Mouse (Mus musculus) midbrain, embryonic 12.5 days (tissue): ENCODE measurements at regions not wholly inside any gene's neighbourhood (a gene's known extent, or its start where the extent isn't known, plus 50 kb on each side); places are given as distances from the start of the nearest gene placed in this dataset.

Experiments used
- ATAC-seq: fragments of 200-750 bp; cut with Nextera tagmentation; 2 replicates; pipeline ENCODE4 v1.8.0; 2017; ENCODE audit warnings: low read depth, moderate TSS enrichment, moderate library complexity; ENCODE audit not compliant: low FRiP score
- H3K27ac ChIP-seq: fragments of 300-500 bp; sonication (generic); replicated peaks from 2 replicates; pipeline ENCODE4 v1.5.1; 2016; ENCODE audit warnings: mild to moderate bottlenecking
- H3K27me3 ChIP-seq: fragments of 300-500 bp; sonication (generic); 2 replicates; pipeline ENCODE4 v1.6.1; 2016; ENCODE audit warnings: mild to moderate bottlenecking
- H3K36me3 ChIP-seq: fragments of 300-500 bp; sonication (generic); 2 replicates; pipeline ENCODE4 v1.6.1; 2016
- H3K4me1 ChIP-seq: fragments of 300-500 bp; sonication (generic); 2 replicates; pipeline ENCODE4 v1.6.1; 2016
- H3K4me2 ChIP-seq: fragments of 300-500 bp; sonication (generic); replicated peaks from 2 replicates; pipeline ENCODE4 v1.6.1; 2016; ENCODE audit warnings: mild to moderate bottlenecking, moderate library complexity
- H3K4me3 ChIP-seq: fragments of 300-500 bp; sonication (generic); 2 replicates; pipeline ENCODE4 v1.5.1; 2016; ENCODE audit warnings: mild to moderate bottlenecking
- H3K9ac ChIP-seq: fragments of 300-500 bp; sonication (generic); replicated peaks from 2 replicates; pipeline ENCODE4 v1.6.1; 2016; ENCODE audit warnings: mild to moderate bottlenecking, moderate library complexity
- H3K9me3 ChIP-seq: fragments of 300-500 bp; sonication (generic); 2 replicates; pipeline ENCODE4 v1.6.1; 2016; ENCODE audit warnings: mild to moderate bottlenecking
- WGBS: fragments of 180-500 bp; shearing (Covaris S2); methylation state at CpG from one replicate; pipeline ENCODE4 v1.1.7; 2016; 5-methylcytosine and 5-hydroxymethylcytosine counted together

- Histone ChIP-seq H3K4me1 (no peaks in the 10 kb centered on the region), H3K9me3 (no peaks in the 10 kb centered on the region), H3K9ac (no peak overlapping the region), H3K4me2 (no peak overlapping the region), H3K27me3 (no peaks in the 10 kb centered on the region), H3K4me3 (no peak overlapping the region), H3K27ac (no peak overlapping the region), H3K36me3 (no peaks in the 10 kb centered on the region)
- WGBS, result 92% methylated on average over 5 of the region's 5 CpGs
- no peak for ATAC-seq
Observed at GRCm38 (mm10) chr2:180404168-180404567, 51.9 kb upstream of the Slco4a1 start.

GRCm38 (mm10) chr2:180403621-180404020 is 52.4 kb upstream of the Slco4a1 start:
- no peaks in the 10 kb centered on the region for H3K36me3 ChIP-seq
- no peak for ATAC-seq
- no peak overlapping the region for H3K4me3 ChIP-seq
- H3K9ac ChIP-seq, result no peak overlapping the region
- no peak overlapping the region for H3K27ac ChIP-seq
- no peaks in the 10 kb centered on the region for H3K9me3 ChIP-seq
- no peak overlapping the region for H3K4me2 ChIP-seq
- 64% methylated on average over 8 of the region's 8 CpGs for WGBS
- H3K4me1 ChIP-seq, result no peaks in the 10 kb centered on the region
- no peaks in the 10 kb centered on the region for H3K27me3 ChIP-seq

- WGBS, result 85% methylated on average over 9 of the region's 9 CpGs
Observed at GRCm38 (mm10) chr2:180402851-180403459, 53.1 kb upstream of the Slco4a1 start.

GRCm38 (mm10) chr2:180402433-180402832 is 53.6 kb upstream of the Slco4a1 start:
- WGBS, result 80% methylated on average over 4 of the region's 4 CpGs

More at GRCm38 (mm10) chr2:180402851-180403459, 53.1 kb upstream of the Slco4a1 start:
- Histone ChIP-seq H3K4me3 (no peak overlapping the region), H3K36me3 (no peaks in the 10 kb centered on the region), H3K27me3 (no peaks in the 10 kb centered on the region), H3K27ac (no peak overlapping the region), H3K4me1 (no peaks in the 10 kb centered on the region), H3K9me3 (no peaks in the 10 kb centered on the region), H3K9ac (no peak overlapping the region), H3K4me2 (no peak overlapping the region)
- ATAC-seq, result no peak

GRCm38 (mm10) chr2:180401409-180402391 is 54.3 kb upstream of the Slco4a1 start:
- H3K9ac ChIP-seq, result no peak overlapping the region
- H3K27ac ChIP-seq, result no peak overlapping the region
- no peak for ATAC-seq
- H3K4me1 ChIP-seq, result no peaks in the 10 kb centered on the region
- WGBS, result 80% methylated on average over 8 of the region's 8 CpGs
- H3K9me3 ChIP-seq, result no peaks in the 10 kb centered on the region
- no peaks in the 10 kb centered on the region for H3K27me3 ChIP-seq
- no peak overlapping the region for H3K4me2 ChIP-seq
- H3K36me3 ChIP-seq, result no peaks in the 10 kb centered on the region
- H3K4me3 ChIP-seq, result no peak overlapping the region

More at GRCm38 (mm10) chr2:180402433-180402832, 53.6 kb upstream of the Slco4a1 start:
- Histone ChIP-seq H3K4me2 (no peak overlapping the region), H3K9ac (no peak overlapping the region), H3K27ac (no peak overlapping the region), H3K9me3 (no peaks in the 10 kb centered on the region), H3K36me3 (no peaks in the 10 kb centered on the region), H3K4me1 (no peaks in the 10 kb centered on the region), H3K4me3 (no peak overlapping the region), H3K27me3 (no peaks in the 10 kb centered on the region)
- no peak for ATAC-seq

- H3K4me1 ChIP-seq, result no peaks in the 10 kb centered on the region
- H3K4me2 ChIP-seq, result no peak overlapping the region
- 84% methylated on average over 5 of the region's 5 CpGs for WGBS
- no peak for ATAC-seq
- H3K9ac ChIP-seq, result no peak overlapping the region
- no peak overlapping the region for H3K27ac ChIP-seq
- no peaks in the 10 kb centered on the region for H3K36me3 ChIP-seq
- H3K27me3 ChIP-seq, result no peaks in the 10 kb centered on the region
- H3K4me3 ChIP-seq, result no peak overlapping the region
- no peaks in the 10 kb centered on the region for H3K9me3 ChIP-seq
Observed at GRCm38 (mm10) chr2:180400514-180401019, 55.5 kb upstream of the Slco4a1 start.

GRCm38 (mm10) chr2:180399651-180400513 is 56.2 kb upstream of the Slco4a1 start:
- Histone ChIP-seq H3K27ac (no peak overlapping the region), H3K4me1 (no peaks in the 10 kb centered on the region), H3K9me3 (no peaks in the 10 kb centered on the region), H3K9ac (no peak overlapping the region), H3K27me3 (no peaks in the 10 kb centered on the region), H3K4me2 (no peak overlapping the region), H3K36me3 (no peaks in the 10 kb centered on the region), H3K4me3 (no peak overlapping the region)
- no peak for ATAC-seq
- 78% methylated on average over 8 of the region's 8 CpGs for WGBS

- Histone ChIP-seq H3K27ac (no peak overlapping the region), H3K27me3 (no peaks in the 10 kb centered on the region), H3K36me3 (no peaks in the 10 kb centered on the region), H3K9ac (no peak overlapping the region), H3K4me3 (no peak overlapping the region), H3K4me1 (no peaks in the 10 kb centered on the region), H3K9me3 (no peaks in the 10 kb centered on the region), H3K4me2 (no peak overlapping the region)
- 91% methylated on average over 6 of the region's 6 CpGs for WGBS
- no peak for ATAC-seq
Observed at GRCm38 (mm10) chr2:180398851-180399447, 57.1 kb upstream of the Slco4a1 start.

GRCm38 (mm10) chr2:180398481-180398754 is 57.6 kb upstream of the Slco4a1 start:
- no peaks in the 10 kb centered on the region for H3K36me3 ChIP-seq
- WGBS, result 89% methylated on average over 4 of the region's 4 CpGs
- no peak overlapping the region for H3K4me3 ChIP-seq
- no peaks in the 10 kb centered on the region for H3K4me1 ChIP-seq
- no peak for ATAC-seq
- H3K9ac ChIP-seq, result no peak overlapping the region
- no peaks in the 10 kb centered on the region for H3K9me3 ChIP-seq
- no peak overlapping the region for H3K27ac ChIP-seq
- H3K27me3 ChIP-seq, result no peaks in the 10 kb centered on the region
- no peak overlapping the region for H3K4me2 ChIP-seq

- H3K4me1 ChIP-seq, result no peaks in the 10 kb centered on the region
- no peak for ATAC-seq
- H3K4me3 ChIP-seq, result no peak overlapping the region
- no peaks in the 10 kb centered on the region for H3K27me3 ChIP-seq
- H3K4me2 ChIP-seq, result no peak overlapping the region
- H3K9ac ChIP-seq, result no peak overlapping the region
- no peaks in the 10 kb centered on the region for H3K36me3 ChIP-seq
- no peaks in the 10 kb centered on the region for H3K9me3 ChIP-seq
- H3K27ac ChIP-seq, result no peak overlapping the region
- WGBS, result 93% methylated on average over 11 of the region's 11 CpGs
Observed at GRCm38 (mm10) chr2:180397723-180398480, 58.1 kb upstream of the Slco4a1 start.
